Mouse (Mus musculus) MEL (cell line): ENCODE measurements around the gene Hao2. TPM values are rescaled to one million over a fixed set of nuclear protein-coding genes. Genes with fewer than 3 reads are reported as not detected.

ENCODE experiments used
- DNase-seq: peaks from one replicate; pipeline ENCODE4 v3.0.0; 2011; ENCODE audit warnings: low read depth, low spot score
- H3K27ac ChIP-seq: 2 replicates; pipeline ENCODE4 v1.5.1; 2012; ENCODE audit warnings: low read depth, mild to moderate bottlenecking, control low read depth, low read length, moderate library complexity; ENCODE audit not compliant: control insufficient read depth
- H3K27me3 ChIP-seq, 2 experiments: fragments of 150-350 bp in 1 of 2; sonication (generic) in 1 of 2; 2 replicates each; pipeline ENCODE4 v1.6.1; 2012; ENCODE audit warnings: low read length in 2 of 2, mild to moderate bottlenecking in 2 of 2, improper control_type of control experiment in 1 of 2, moderate library complexity in 1 of 2; ENCODE audit not compliant: insufficient read depth in 2 of 2, control insufficient read depth in 1 of 2
- H3K36me3 ChIP-seq, 2 experiments: 2 replicates each; pipeline ENCODE4 v1.6.1; 2012 to 2014; ENCODE audit warnings: low read length in 2 of 2, improper control_type of control experiment in 1 of 2, inconsistent platforms in 1 of 2, mild to moderate bottlenecking in 1 of 2; ENCODE audit not compliant: insufficient read depth in 2 of 2, control insufficient read depth in 1 of 2
- H3K4me1 ChIP-seq, 2 experiments: fragments of 150-350 bp in 1 of 2; sonication (generic) in 1 of 2; 2 replicates each; pipeline ENCODE4 v1.6.1; 2012; ENCODE audit warnings: low read length in 2 of 2, improper control_type of control experiment in 1 of 2, mild to moderate bottlenecking in 1 of 2; ENCODE audit not compliant: insufficient read depth in 2 of 2, control insufficient read depth in 1 of 2
- H3K4me3 ChIP-seq, 2 experiments: fragments of 150-350 bp in 1 of 2; sonication (generic) in 1 of 2; 2 replicates each; pipeline ENCODE4 v1.5.1; 2012; ENCODE audit warnings: low read depth in 2 of 2, low read length in 2 of 2, mild to moderate bottlenecking in 2 of 2, moderate library complexity in 2 of 2, control low read depth in 1 of 2, improper control_type of control experiment in 1 of 2; ENCODE audit not compliant: control insufficient read depth in 1 of 2, insufficient read depth in 1 of 2
- H3K79me2 ChIP-seq: 2 replicates; pipeline ENCODE4 v1.6.1; 2012; ENCODE audit warnings: mild to moderate bottlenecking, low read length, moderate library complexity; ENCODE audit not compliant: control insufficient read depth, poor library complexity, insufficient read depth
- H3K9ac ChIP-seq: 2 replicates; pipeline ENCODE4 v1.6.1; 2012; ENCODE audit warnings: low read depth, mild to moderate bottlenecking, control low read depth, low read length, moderate library complexity; ENCODE audit not compliant: control insufficient read depth, poor library complexity, severe bottlenecking
- H3K9me3 ChIP-seq: fragments of 150-350 bp; sonication (generic); replicated peaks from 2 replicates; pipeline ENCODE4 v1.6.1; 2012; ENCODE audit warnings: mild to moderate bottlenecking, low read length, improper control_type of control experiment, moderate library complexity; ENCODE audit not compliant: insufficient read depth
- CHD2 ChIP-seq: IDR thresholded peaks from 2 replicates; pipeline ENCODE4 v1.6.1; 2011; ENCODE audit warnings: low read length, improper control_type of control experiment
- GABPA ChIP-seq: IDR thresholded peaks from 2 replicates; pipeline ENCODE4 v1.6.1; 2012; ENCODE audit warnings: low read depth, mild to moderate bottlenecking, inconsistent platforms, low read length, improper control_type of control experiment, moderate library complexity
- GATA1 ChIP-seq: IDR thresholded peaks from 2 replicates; pipeline ENCODE4 v1.6.1; 2011; ENCODE audit warnings: low read depth, low read length, improper control_type of control experiment
- HCFC1 ChIP-seq: IDR thresholded peaks from 2 replicates; pipeline ENCODE4 v1.6.1; 2012; ENCODE audit warnings: low read depth, mild to moderate bottlenecking, inconsistent platforms, low read length, improper control_type of control experiment, moderate library complexity
- JUND ChIP-seq: IDR thresholded peaks from 2 replicates; pipeline ENCODE4 v1.6.1; 2011; ENCODE audit warnings: low read depth, mild to moderate bottlenecking, improper control_type of control experiment, low read length
- KAT2A ChIP-seq: conservative IDR thresholded peaks from 2 replicates; pipeline ENCODE4 v1.6.1; 2012; ENCODE audit warnings: low read depth, low read length, improper control_type of control experiment, inconsistent platforms
- MAFK ChIP-seq: IDR thresholded peaks from 2 replicates; pipeline ENCODE4 v1.6.1; 2011; ENCODE audit warnings: low read depth, mild to moderate bottlenecking, low read length, improper control_type of control experiment, borderline replicate concordance
- MAX ChIP-seq: IDR thresholded peaks from 2 replicates; pipeline ENCODE4 v1.6.1; 2011; ENCODE audit warnings: low read length, improper control_type of control experiment
- MEF2A ChIP-seq: IDR thresholded peaks from 2 replicates; pipeline ENCODE4 v1.6.1; 2014; ENCODE audit warnings: low read depth, mild to moderate bottlenecking, inconsistent platforms, low read length, improper control_type of control experiment; ENCODE audit not compliant: poor library complexity, insufficient replicate concordance, severe bottlenecking; ENCODE audit errors: extremely low read depth
- MXI1 ChIP-seq: IDR thresholded peaks from 2 replicates; pipeline ENCODE4 v1.6.1; 2011; ENCODE audit warnings: mild to moderate bottlenecking, low read depth, low read length, improper control_type of control experiment
- MYC ChIP-seq: IDR thresholded peaks from 2 replicates; pipeline ENCODE4 v1.6.1; 2011; ENCODE audit warnings: low read depth, mild to moderate bottlenecking, low read length, improper control_type of control experiment, moderate library complexity
- NELFE ChIP-seq: IDR thresholded peaks from 2 replicates; pipeline ENCODE4 v1.6.1; 2011; ENCODE audit warnings: low read depth, low read length, improper control_type of control experiment
- NRF1 ChIP-seq: IDR thresholded peaks from 2 replicates; pipeline ENCODE4 v1.6.1; 2014; ENCODE audit warnings: low read depth, mild to moderate bottlenecking, inconsistent platforms, low read length, improper control_type of control experiment, moderate library complexity; ENCODE audit not compliant: poor library complexity, insufficient read depth, severe bottlenecking
- SIN3A ChIP-seq: IDR thresholded peaks from 2 replicates; pipeline ENCODE4 v1.6.1; 2012; ENCODE audit warnings: low read length, improper control_type of control experiment, inconsistent platforms
- TAL1 ChIP-seq: IDR thresholded peaks from 2 replicates; pipeline ENCODE4 v1.6.1; 2012; ENCODE audit warnings: mild to moderate bottlenecking, inconsistent platforms, low read length, moderate library complexity, mixed read lengths
- TBP ChIP-seq: IDR thresholded peaks from 2 replicates; pipeline ENCODE4 v1.8.0; 2011; ENCODE audit warnings: low read depth, low read length, improper control_type of control experiment
- UBTF ChIP-seq: IDR thresholded peaks from 2 replicates; pipeline ENCODE4 v1.6.1; 2012; ENCODE audit warnings: low read depth, mild to moderate bottlenecking, inconsistent platforms, low read length, improper control_type of control experiment, moderate library complexity, borderline replicate concordance; ENCODE audit not compliant: insufficient read depth
- USF1 ChIP-seq: IDR thresholded peaks from 2 replicates; pipeline ENCODE4 v1.6.1; 2014; ENCODE audit warnings: low read depth, mild to moderate bottlenecking, inconsistent platforms, low read length, improper control_type of control experiment, moderate library complexity
- USF2 ChIP-seq, 2 experiments: IDR thresholded peaks; 2 replicates each; pipeline ENCODE4 v1.6.1; 2011 to 2012; ENCODE audit warnings: improper control_type of control experiment in 2 of 2, low read length in 2 of 2, borderline replicate concordance in 1 of 2, inconsistent platforms in 1 of 2, low read depth in 1 of 2, mild to moderate bottlenecking in 1 of 2; ENCODE audit not compliant: insufficient read depth in 1 of 2
- ZC3H11A ChIP-seq: IDR thresholded peaks from 2 replicates; pipeline ENCODE4 v1.6.1; 2012; ENCODE audit warnings: low read depth, mild to moderate bottlenecking, inconsistent platforms, low read length, improper control_type of control experiment
- ZMIZ1 ChIP-seq: IDR thresholded peaks from 2 replicates; pipeline ENCODE4 v1.6.1; 2012; ENCODE audit warnings: low read depth, mild to moderate bottlenecking, inconsistent platforms, low read length, improper control_type of control experiment, moderate library complexity
- polyA plus RNA-seq, 2 experiments: library from polyadenylated mRNA; stranded (reverse) in 1 of 2; unstranded in 1 of 2; fragments of >175 nt in 1 of 2; fragments of >200 nt in 1 of 2; gene quantifications; 2 replicates each; pipeline versions ENCODE4 v1.2.1 to v1.2.4; 2012; ENCODE audit warnings: low replicate concordance in 2 of 2, low read depth in 1 of 2; ENCODE audit not compliant: insufficient read length in 2 of 2, insufficient read depth in 1 of 2, missing spikeins in 1 of 2
- total RNA-seq: library from RNA; depleted of rRNA; stranded (reverse); fragments of 300-350 nt; gene quantifications from 2 replicates; pipeline ENCODE4 v1.2.3, GENCODE M21; 2012

Gene Hao2
- total and polyA plus RNA-seq, 3 experiments: not detected

- no peak for DNase-seq
- no peak overlapping the region for H3K4me3 ChIP-seq
- no peaks in the 10 kb centered on the region for H3K27me3 ChIP-seq
- TF ChIP-seq KAT2A (no peak), GABPA (no peak), GATA1 (no peak), CHD2 (no peak), HCFC1 (no peak), ZMIZ1 (no peak), MAX (no peak)
- no peaks in the 10 kb centered on the region for H3K79me2 ChIP-seq
- no peak overlapping the region for H3K27ac ChIP-seq
- H3K4me1 ChIP-seq: no peaks in the 10 kb centered on the region
- H3K9me3 ChIP-seq: no peaks in the 10 kb centered on the region
- H3K9ac ChIP-seq: no peak overlapping the region
- no peaks in the 10 kb centered on the region for H3K36me3 ChIP-seq
These were observed 48.1 kb upstream of the Hao2 start for GRCm38 (mm10) chr3:98941066-98941551.

GRCm38 (mm10) chr3:98940225-98940624, 47.2 kb upstream of the Hao2 start:
- no peaks in the 10 kb centered on the region for H3K27me3 ChIP-seq
- no peak overlapping the region for H3K9ac ChIP-seq
- no peaks in the 10 kb centered on the region for H3K4me1 ChIP-seq
- H3K27ac ChIP-seq: no peak overlapping the region
- no peak for DNase-seq
- H3K4me3 ChIP-seq: no peak overlapping the region
- no peaks in the 10 kb centered on the region for H3K9me3 ChIP-seq
- H3K36me3 ChIP-seq: no peaks in the 10 kb centered on the region
- H3K79me2 ChIP-seq: no peaks in the 10 kb centered on the region
- no peak for TF ChIP-seq ZC3H11A
- TF ChIP-seq UBTF: no peak
- no peak for TF ChIP-seq NELFE
- no peak for TF ChIP-seq MAFK
- no peak for TF ChIP-seq KAT2A
- no peak for TF ChIP-seq MYC
- TF ChIP-seq MXI1: no peak
- no peak for TF ChIP-seq MEF2A
- no peak for TF ChIP-seq GATA1
- TF ChIP-seq TAL1: no peak
- no peak for TF ChIP-seq JUND
- no peak for TF ChIP-seq USF1
- TF ChIP-seq ZMIZ1: no peak
- TF ChIP-seq USF2 (IDR thresholded peaks at IDR 0.05; ENCODE audit: borderline replicate concordance in 1 of 2, insufficient read depth in 1 of 2, low read depth in 1 of 2, low read length in 2 of 2): no peak
- no peak for TF ChIP-seq TBP
- TF ChIP-seq SIN3A: no peak
- no peak for TF ChIP-seq NRF1
